Mouse (Mus musculus) lung, embryonic 14.5 days (tissue): ENCODE measurements around the gene Dlg5. TPM values are rescaled to one million over a fixed set of nuclear protein-coding genes. Genes with fewer than 3 reads are reported as not detected.

Source experiments
- ATAC-seq: fragments of 200-750 bp; cut with Nextera tagmentation; 2 replicates; pipeline ENCODE4 v1.8.0; 2017; ENCODE audit warnings: mild to moderate bottlenecking, moderate TSS enrichment, moderate library complexity; ENCODE audit not compliant: insufficient read depth
- DNase-seq: peaks from one replicate; pipeline ENCODE4 v3.0.0-alpha.2; 2015
- H3K27ac ChIP-seq: fragments of 300-500 bp; sonication (generic); 2 replicates; pipeline ENCODE4 v1.5.1; 2014; ENCODE audit warnings: low read depth, mild to moderate bottlenecking, moderate library complexity
- H3K27me3 ChIP-seq: fragments of 300-500 bp; sonication (generic); 2 replicates; pipeline ENCODE4 v1.6.1; 2014; ENCODE audit warnings: low read length, control low read depth; ENCODE audit not compliant: insufficient read depth
- H3K36me3 ChIP-seq: fragments of 300-500 bp; sonication (generic); 2 replicates; pipeline ENCODE4 v1.6.1; 2014; ENCODE audit warnings: control low read depth; ENCODE audit not compliant: insufficient read depth
- H3K4me1 ChIP-seq: fragments of 300-500 bp; sonication (generic); 2 replicates; pipeline ENCODE4 v1.6.1; 2014; ENCODE audit warnings: antibody characterized with exemption, control low read depth; ENCODE audit not compliant: insufficient read depth
- H3K4me2 ChIP-seq: fragments of 300-500 bp; sonication (generic); 2 replicates; pipeline ENCODE4 v1.6.1; 2014; ENCODE audit warnings: mild to moderate bottlenecking
- H3K4me3 ChIP-seq: fragments of 300-500 bp; sonication (generic); 2 replicates; pipeline ENCODE4 v1.5.1; 2014; ENCODE audit warnings: low read depth, low read length
- H3K9ac ChIP-seq: fragments of 300-500 bp; sonication (generic); 2 replicates; pipeline ENCODE4 v1.6.1; 2014
- H3K9me3 ChIP-seq: fragments of 300-500 bp; sonication (generic); 2 replicates; pipeline ENCODE4 v1.6.1; 2016; ENCODE audit warnings: low read depth, low read length, control low read depth
- CTCF ChIP-seq: IDR thresholded peaks from 2 replicates; pipeline ENCODE4 v1.5.1; 2016; ENCODE audit warnings: antibody characterized with exemption, low read depth
- WGBS: fragments of 180-500 bp; shearing (Covaris S2); extraction: QIAGEN DNeasy Blood & Tissue Kit; methylation state at CpG from one replicate; pipeline ENCODE4 v1.1.7; 2014; 5-methylcytosine and 5-hydroxymethylcytosine counted together
- polyA plus RNA-seq: library from polyadenylated mRNA; unstranded; fragments of >200 nt; fragmentation: Nextera tagmentation; extraction: Ambion mirVana; gene quantifications from 2 replicates; pipeline ENCODE4 v1.2.1, GENCODE M21; 2014

Dlg5 gene
- polyA plus RNA-seq, 1 experiment from 2014 or later: 28.9 TPM

DNA sequence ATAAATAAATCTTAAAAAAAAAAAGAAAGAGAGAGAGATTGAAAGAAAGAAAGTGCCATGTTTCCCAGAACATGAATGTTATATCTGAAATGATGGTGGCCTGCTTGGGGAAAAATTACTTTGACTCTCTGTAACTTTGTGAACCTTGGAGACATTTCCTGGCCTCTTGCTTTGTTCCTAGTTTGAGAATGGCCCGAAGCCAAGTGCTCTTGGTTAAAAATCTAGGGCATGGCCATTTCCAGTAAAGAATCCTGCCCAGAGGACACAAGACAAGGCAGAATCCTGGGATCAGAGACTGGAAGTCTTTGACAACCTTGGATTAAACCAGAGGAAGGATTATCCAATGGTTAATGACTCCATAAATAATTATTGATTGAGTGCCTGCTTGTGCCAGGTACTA is 5.6 kb upstream of the Dlg5 start:
- Histone ChIP-seq H3K9me3 (no peaks in the 10 kb centered on the region), H3K4me1 (peaks cover 8% of the 10 kb centered on the region; the same call in 1 of the 2 replicates)
- DNase-seq: no peak

DNA sequence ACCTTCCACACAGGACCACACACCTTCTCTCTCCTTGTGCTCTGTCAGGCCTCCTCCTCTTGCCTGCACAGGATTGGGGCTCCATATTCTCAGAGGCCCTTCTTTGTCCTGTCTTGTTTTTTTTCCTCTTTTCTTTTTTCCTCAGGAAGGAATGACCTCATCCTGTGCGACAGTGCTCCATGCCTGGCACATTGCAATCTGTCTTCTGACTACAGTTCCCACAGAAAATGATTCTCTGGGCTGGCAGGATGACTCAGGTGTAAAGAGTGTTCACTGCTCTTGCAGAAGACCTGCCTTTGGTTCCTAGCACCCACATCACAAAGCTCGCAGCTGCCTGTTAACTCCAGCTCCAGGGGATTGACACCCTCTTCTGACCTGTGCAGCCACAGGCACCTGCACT is 4.2 kb upstream of the Dlg5 start:
- Histone ChIP-seq H3K36me3 (no peaks in the 10 kb centered on the region), H3K9ac (no peak overlapping the region), H3K27ac (no peak overlapping the region), H3K4me2 (no peak overlapping the region), H3K4me3 (no peak overlapping the region), H3K27me3 (no peaks in the 10 kb centered on the region), H3K4me1 (peaks cover 11% of the 10 kb centered on the region), H3K9me3 (no peaks in the 10 kb centered on the region)
- TF ChIP-seq CTCF: no peak
- no peak for ATAC-seq
- DNase-seq: no peak
- WGBS: 40% methylated on average over 2 of the region's 2 CpGs

More for the DNA sequence above, 5.6 kb upstream of the Dlg5 start:
- Histone ChIP-seq H3K4me3 (no peak overlapping the region), H3K27me3 (no peaks in the 10 kb centered on the region), H3K4me2 (no peak overlapping the region), H3K36me3 (no peaks in the 10 kb centered on the region), H3K9ac (no peak overlapping the region), H3K27ac (no peak overlapping the region)
- WGBS: 76% methylated on average over 1 of the region's 1 CpGs
- no peak for ATAC-seq
- no peak for TF ChIP-seq CTCF

DNA sequence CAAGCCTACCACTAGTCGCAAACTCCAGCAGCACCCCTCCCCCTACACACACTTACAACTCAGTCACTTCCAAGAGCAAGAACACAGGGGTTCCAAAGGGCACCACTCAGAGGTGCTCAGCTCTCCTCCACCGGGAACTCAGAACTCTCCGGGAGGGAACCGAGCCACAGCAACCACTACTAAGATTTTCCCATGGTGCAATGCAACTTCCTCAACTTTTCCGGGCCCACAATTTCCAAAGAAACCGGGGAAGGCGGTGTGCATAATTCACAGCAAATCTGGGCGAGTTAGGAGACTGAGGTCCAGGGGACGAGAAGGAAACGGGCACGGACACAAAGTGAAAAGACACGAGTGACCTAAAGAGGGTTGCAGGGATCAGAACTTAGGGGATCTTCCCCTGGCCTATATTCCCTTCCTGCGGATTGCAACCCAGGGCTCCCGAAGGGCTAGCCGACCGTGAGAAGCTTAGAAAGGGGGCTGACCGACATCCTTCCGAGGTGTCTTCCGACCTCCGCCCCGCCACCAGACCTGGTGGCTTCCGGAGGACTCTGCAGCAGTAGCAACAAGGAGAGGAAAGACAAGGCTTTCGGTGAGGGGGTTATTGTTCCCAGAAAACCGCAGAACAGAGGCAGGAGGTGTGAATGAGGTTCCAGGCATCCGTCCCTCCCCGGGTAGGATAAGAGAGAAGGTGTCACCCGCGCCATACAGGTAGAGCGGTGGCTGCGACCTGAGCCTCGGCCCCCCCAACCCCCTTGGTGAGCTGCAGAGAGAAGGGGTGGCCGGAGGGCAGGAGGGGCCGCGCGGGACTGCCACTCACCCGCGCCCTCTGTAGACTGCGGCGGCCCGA is 1.2 kb downstream of the Dlg5 start:
- WGBS: under 1% methylated on average over 40 of the region's 40 CpGs
- Histone ChIP-seq H3K4me2 (peak overlapping the region; percentile 92), H3K4me1 (peaks cover 8% of the 10 kb centered on the region; the same call in 1 of the 2 replicates), H3K27ac (peak overlapping the region; percentile 96), H3K9me3 (no peaks in the 10 kb centered on the region), H3K36me3 (peaks cover 9% of the 10 kb centered on the region; the same call in 1 of the 2 replicates), H3K27me3 (no peaks in the 10 kb centered on the region), H3K4me3 (peak overlapping the region; percentile 73), H3K9ac (peak overlapping the region; percentile 94)
- DNase-seq: peak; percentile 57
- no peak for TF ChIP-seq CTCF
- ATAC-seq: peak; percentile 35; the same call in 1 of the 2 replicates

DNA sequence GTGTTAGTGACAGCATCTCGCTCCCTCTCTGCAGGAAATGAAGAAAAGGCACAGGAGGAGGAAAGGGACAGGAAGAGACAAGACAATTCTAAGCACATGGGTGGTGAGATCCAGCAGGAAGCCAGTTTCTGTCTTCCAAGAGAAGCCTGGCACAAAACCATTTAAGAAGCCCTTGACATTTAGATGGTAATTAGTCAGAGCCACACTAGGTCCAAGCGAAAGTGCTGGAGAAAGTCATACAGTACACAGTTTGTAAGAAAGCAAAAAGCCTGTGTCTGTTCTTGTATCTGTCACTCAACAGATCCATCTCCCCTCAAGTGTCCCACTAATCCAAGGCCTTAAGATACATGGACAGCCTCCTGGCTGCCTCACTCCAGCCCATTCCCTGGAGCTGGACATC is 3.7 kb downstream of the Dlg5 start:
- Histone ChIP-seq H3K9me3 (no peaks in the 10 kb centered on the region), H3K9ac (no peak overlapping the region), H3K27me3 (no peaks in the 10 kb centered on the region), H3K4me3 (no peak overlapping the region), H3K27ac (no peak overlapping the region), H3K4me2 (no peak overlapping the region), H3K4me1 (peaks cover 8% of the 10 kb centered on the region; the same call in 1 of the 2 replicates), H3K36me3 (peaks cover 11% of the 10 kb centered on the region; the same call in 1 of the 2 replicates)
- TF ChIP-seq CTCF: no peak
- no peak for ATAC-seq
- WGBS: 87% methylated on average over 2 of the region's 2 CpGs
- no peak for DNase-seq

DNA sequence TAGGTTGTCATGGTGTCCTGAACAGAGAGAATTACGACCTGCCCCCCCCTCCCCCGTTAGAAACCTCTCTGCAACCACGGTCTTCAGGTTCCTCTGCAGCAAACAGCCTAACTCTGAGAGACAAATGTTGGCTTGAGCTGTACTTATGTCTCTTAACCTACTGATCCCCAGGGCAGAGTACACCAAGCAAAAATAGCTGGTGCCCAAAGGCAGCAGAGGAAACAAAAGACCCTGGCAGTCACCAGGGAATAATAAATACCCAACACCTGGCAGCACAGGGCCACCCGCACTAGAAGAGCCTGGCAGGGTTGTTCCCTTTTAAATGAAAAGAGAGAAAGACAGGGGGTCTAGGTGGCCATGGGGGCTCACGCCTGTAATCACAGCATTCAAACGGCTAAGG is 4.9 kb downstream of the Dlg5 start:
- Histone ChIP-seq H3K4me3 (no peak overlapping the region), H3K4me1 (0 out of 2 replicates have a peak, but pooled peaks cover 4% of the 10 kb centered on the region), H3K9ac (no peak overlapping the region), H3K27ac (no peak overlapping the region), H3K36me3 (peaks cover 14% of the 10 kb centered on the region; the same call in 1 of the 2 replicates), H3K9me3 (no peaks in the 10 kb centered on the region), H3K4me2 (no peak overlapping the region), H3K27me3 (no peaks in the 10 kb centered on the region)
- ATAC-seq (no peak), DNase-seq (no peak)
- WGBS: 72% methylated on average over 6 of the region's 6 CpGs
- no peak for TF ChIP-seq CTCF

DNA sequence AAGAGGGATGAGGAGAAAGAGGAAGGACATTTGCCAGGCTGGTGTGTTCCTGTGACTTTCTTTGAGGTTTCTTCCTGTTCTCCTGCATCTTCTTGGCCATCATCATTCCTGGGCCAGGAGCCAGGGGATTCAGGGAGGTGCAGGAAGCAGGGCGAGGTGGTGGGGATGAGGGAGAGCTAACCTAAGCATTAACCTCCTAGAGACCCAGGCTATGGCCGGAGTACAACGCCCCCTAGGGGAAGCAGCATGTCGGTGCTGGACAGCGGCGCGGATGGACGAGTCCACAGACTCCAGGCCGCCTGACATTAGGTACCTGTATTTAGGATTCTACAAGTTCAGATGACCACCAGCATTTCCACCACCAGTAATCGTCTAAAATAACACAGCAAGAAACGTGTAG is 6.1 kb downstream of the Dlg5 start:
- H3K36me3 ChIP-seq: peaks cover 14% of the 10 kb centered on the region; the same call in 1 of the 2 replicates
- DNase-seq (no peak), ATAC-seq (no peak)
- peaks cover 4% of the 10 kb centered on the region; the same call in 1 of the 2 replicates for H3K4me1 ChIP-seq
- H3K4me2 ChIP-seq: no peak overlapping the region
- WGBS: 77% methylated on average over 11 of the region's 11 CpGs
- no peak overlapping the region for H3K27ac ChIP-seq
- no peaks in the 10 kb centered on the region for H3K27me3 ChIP-seq
- H3K4me3 ChIP-seq: no peak overlapping the region
- TF ChIP-seq CTCF: peak; percentile 32
- H3K9me3 ChIP-seq: no peaks in the 10 kb centered on the region
- H3K9ac ChIP-seq: no peak overlapping the region

DNA sequence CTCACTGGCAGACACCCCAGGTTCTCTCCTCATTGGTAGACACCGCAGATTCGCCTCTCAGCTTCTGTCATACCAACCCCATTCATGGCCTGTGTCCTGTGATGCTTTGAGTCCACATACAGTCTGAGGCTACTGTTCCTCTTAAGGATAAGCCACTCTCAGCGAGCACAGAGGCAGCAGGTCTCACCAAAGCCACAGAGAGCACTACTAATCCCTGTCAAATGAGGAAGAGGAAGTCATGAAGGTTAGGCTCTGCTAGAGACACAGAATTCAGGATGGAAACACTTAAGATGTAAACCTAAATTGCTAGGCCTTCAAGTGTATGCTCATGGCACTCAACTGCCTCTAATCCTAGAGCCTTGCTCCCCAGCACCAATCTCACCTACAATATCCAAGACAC is 9.8 kb downstream of the Dlg5 start:
- DNase-seq (no peak), ATAC-seq (no peak)
- Histone ChIP-seq H3K4me3 (no peak overlapping the region), H3K9me3 (no peaks in the 10 kb centered on the region), H3K4me1 (no peaks in the 10 kb centered on the region; the same call in 1 of the 2 replicates), H3K27me3 (no peaks in the 10 kb centered on the region), H3K36me3 (peaks cover 5% of the 10 kb centered on the region; the same call in 1 of the 2 replicates), H3K4me2 (no peak overlapping the region), H3K27ac (no peak overlapping the region), H3K9ac (no peak overlapping the region)
- WGBS: 89% methylated on average over 3 of the region's 3 CpGs
- TF ChIP-seq CTCF: no peak
